Mouse (Mus musculus) small intestine, adult 2 months (tissue): ENCODE measurements around the gene Slc35e3.

Experiments
- CTCF ChIP-seq: fragments of 200-500 bp; IDR thresholded peaks from 2 replicates; pipeline ENCODE4 v1.5.1; 2012; ENCODE audit warnings: low read depth, mild to moderate bottlenecking, control low read depth, inconsistent platforms, low read length, moderate library complexity, mixed read lengths; ENCODE audit not compliant: insufficient replicate concordance, insufficient read length; ENCODE audit errors: extremely low read depth
- POLR2A ChIP-seq: fragments of 200-500 bp; IDR thresholded peaks from 2 replicates; pipeline ENCODE4 v1.6.1; 2012; ENCODE audit warnings: low read depth, mild to moderate bottlenecking, control low read depth, inconsistent platforms, low read length, moderate library complexity

- no peak for TF ChIP-seq POLR2A
- TF ChIP-seq CTCF, result no peak
Observed at GRCm38 (mm10) chr10:117790421-117791170, 44.4 kb upstream of the Slc35e3 start.
